Mouse (Mus musculus) stomach, postnatal 0 days (tissue): ENCODE data around the gene Plxnd1.

ENCODE experiments used
- CTCF ChIP-seq: IDR thresholded peaks from 2 replicates; pipeline ENCODE4 v1.5.1; 2016; ENCODE audit warnings: antibody characterized with exemption, low read depth, mild to moderate bottlenecking, moderate library complexity
- EP300 ChIP-seq: optimal IDR thresholded peaks from 2 replicates; pipeline ENCODE3; 2016; ENCODE audit warnings: antibody characterized with exemption

DNA sequence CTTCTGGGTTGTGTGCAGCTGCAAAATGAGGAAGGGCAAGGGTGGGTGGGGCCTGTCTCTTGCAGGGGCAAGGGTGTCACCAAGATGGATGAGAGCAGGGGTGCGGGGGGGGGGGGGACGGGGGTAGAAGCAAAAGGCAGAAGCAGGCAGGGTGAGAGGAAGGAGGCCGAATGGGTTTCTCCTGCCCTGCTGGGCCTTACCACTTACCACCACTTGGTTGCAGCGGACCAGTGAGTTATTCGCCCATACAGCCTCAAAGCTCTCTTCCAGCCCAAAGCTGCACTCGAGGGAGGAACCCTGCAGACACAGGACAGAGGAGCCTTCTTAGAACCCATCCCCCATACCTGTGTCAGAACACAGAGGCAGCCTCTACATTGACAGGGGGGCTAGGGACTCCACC is 24.9 kb downstream of the Plxnd1 start:
- TF ChIP-seq EP300 = no peak
- TF ChIP-seq CTCF = no peak
